Mouse (Mus musculus): ENCODE data around the gene Vwc2l.

Gene Vwc2l

DNA sequence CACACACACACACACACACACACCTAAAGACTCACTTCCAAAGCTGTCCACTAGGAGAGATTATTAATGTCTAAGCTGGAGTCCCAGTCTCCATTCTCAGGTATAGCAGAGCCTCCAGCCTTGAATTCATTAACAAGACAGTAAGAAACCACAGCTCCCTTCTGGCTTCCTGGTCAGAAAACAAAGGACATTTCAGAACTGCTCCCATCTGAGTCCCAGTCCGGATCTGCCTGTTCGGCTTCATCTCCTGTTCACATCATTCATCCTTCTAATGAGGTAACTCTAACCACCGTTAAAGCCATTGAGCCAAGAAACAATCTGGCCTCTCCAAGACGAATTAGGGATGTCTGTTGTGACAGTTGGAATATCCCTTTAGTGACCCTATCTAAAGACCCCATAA, 185.7 kb downstream of the Vwc2l start:
- DNase-seq (ENCODE audit: low read depth): no peak

DNA sequence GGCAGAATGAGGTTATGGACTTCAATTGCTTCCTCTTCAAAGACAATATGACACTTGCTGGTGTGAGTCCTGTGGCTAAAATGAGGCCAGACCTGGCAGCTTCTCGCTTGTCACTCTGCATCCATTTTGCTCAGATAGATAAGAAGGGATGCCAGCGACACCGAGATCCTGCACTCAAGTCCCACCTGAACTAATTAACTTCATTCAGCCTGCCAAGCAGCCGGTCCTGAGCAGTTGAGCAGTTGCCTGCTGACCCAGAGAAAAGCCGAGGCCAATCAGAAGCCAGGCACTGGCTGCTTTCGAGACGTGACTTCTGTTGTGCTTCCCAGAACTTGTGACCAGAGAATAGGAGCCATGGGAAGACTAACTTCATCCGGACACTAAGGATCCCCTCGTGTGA, 187.6 kb downstream of the Vwc2l start:
- no peak for DNase-seq (ENCODE audit: low read depth)

DNA sequence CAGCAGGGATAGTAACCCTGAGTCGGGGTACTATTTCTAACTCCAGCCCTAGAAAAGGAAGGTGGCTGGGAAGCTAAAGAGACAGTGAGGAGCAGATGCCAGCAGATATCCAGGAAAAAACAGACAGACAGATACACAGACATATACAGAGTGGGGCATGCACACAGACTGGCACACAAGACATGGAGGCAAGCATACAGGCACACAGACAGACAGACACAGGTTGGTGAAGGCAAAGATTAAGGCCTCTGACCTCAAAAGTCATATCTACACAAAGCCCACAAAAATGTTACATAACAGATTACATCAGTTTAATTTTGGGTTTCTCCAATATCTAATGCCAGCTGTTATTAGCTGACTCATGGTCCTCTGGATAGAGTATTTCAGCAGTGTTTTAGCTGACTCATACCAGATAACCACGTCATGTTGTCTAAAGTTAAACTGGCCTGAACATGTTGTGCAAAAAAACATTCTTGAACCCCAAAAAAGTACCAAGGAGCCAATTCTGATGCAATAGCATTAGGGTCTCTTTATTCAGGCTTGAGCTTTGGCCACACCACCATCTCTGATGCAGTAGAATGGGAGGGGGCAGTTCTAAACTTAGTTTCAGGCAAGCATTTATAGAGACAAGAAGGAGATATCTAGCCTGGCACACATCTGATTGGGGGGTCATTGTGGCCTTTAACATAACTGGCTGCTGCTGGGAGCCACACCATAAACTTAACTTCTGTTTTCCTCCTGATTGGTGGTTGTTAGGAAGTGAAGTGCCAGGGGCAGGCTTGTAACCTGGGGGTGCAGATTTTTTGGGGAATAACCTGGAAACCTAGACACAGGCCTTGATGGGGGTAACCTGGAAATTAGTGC, 192.9 kb downstream of the Vwc2l start:
- no peak for DNase-seq (ENCODE audit: low read depth)

DNA sequence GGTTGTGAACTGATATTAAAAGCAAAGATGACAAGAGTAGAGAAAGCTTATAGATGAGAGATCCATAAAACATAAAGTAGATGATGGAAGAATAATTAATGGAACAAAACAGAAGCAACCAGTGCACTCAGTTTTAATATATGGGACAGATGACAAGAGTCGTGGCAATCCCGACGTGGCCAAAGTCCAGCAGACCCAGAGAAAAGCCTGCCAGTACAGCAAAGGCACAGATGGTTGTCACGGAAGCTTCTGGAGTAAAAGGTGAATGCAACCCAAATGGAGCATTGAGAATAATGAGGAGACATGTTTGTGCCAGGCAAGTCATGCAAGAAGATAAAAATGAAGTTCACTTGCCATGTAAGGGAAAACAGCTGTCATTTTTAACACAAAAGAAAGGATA, 207.5 kb downstream of the Vwc2l start:
- DNase-seq (ENCODE audit: low read depth): no peak
